Mouse (Mus musculus): ENCODE measurements around the gene Gm29554.
"Not testable (repeated sequence)": the region's sequence is repeated elsewhere in the genome, so short reads cannot be mapped to it uniquely, and the experiment has no call there.

Gene Gm29554

GRCm38 (mm10) chrY:12273632-12274031 lies at the start of gene Gm29554:
TSS of gene Gm29554 (plus strand) at chrY:12273932.
- not testable (repeated sequence) for DNase-seq (ENCODE audit: extremely low spot score, low spot score)

Measured in neural tube, embryonic 10.5 days (tissue).